Mouse (Mus musculus): Measurements from ENCODE around the gene Dmrt3. TPM values are rescaled to one million over a fixed set of nuclear protein-coding genes. Genes with fewer than 3 reads are reported as not detected.

The Dmrt3 gene
- polyA plus RNA-seq (2014; fragmentation: Nextera tagmentation; extraction: Ambion mirVana), result 1.9 and 2.2 TPM in 2 replicates

- peak; percentile 45 for DNase-seq (ENCODE audit: low spot score)
- peak within 1 kb of the TSS; percentile 28; the same call in 1 of the 2 replicates for H3K27ac ChIP-seq (replicated peaks; ENCODE audit: low read depth, low read length)
These were observed at the start of gene Dmrt3 for GRCm38 (mm10) chr19:25610015-25610410. Dmrt3 (plus strand) TSS chr19:25610301.

DNA sequence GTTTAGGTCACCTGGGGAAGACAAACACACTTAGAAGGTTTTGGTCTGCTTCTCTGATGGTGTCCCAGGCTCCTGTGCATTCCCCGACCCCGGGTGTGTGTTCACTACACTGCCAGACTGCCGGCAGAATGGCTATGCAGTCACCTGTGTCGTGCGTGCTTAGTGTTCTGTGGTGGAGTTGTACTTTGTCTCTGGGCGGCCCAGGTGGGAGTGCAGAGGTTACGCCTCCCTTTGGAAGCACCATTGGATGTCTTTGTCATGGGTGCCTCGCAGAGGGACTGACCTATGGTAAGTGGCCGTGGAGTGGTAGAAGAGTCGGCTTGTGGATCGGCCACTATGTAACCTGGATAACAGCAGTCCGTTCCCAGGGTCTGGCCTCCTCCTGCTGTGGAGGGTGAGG, 45.7 kb upstream of the Dmrt3 start:
- Histone ChIP-seq H3K36me3 (ENCODE audit: control insufficient read depth, insufficient read depth, low read length) (no peaks in the 10 kb centered on the region), H3K27me3 (replicated peaks; ENCODE audit: control insufficient read depth, insufficient read depth, low read length) (peaks cover 3% of the 10 kb centered on the region), H3K9me3 (ENCODE audit: control insufficient read depth, low read length) (0 out of 2 replicates have a peak, but pooled peaks cover 6% of the 10 kb centered on the region), H3K9ac (ENCODE audit: low read depth, low read length) (no peak overlapping the region), H3K4me2 (ENCODE audit: low read depth, low read length) (no peak overlapping the region), H3K27ac (replicated peaks; ENCODE audit: low read depth, low read length) (no peak overlapping the region), H3K4me3 (ENCODE audit: low read depth, low read length) (no peak overlapping the region), H3K4me1 (ENCODE audit: control insufficient read depth, insufficient read depth, low read length) (no peaks in the 10 kb centered on the region)
- ATAC-seq (ENCODE audit: low read depth), result no peak
- WGBS, result 75% methylated on average over 12 of the region's 12 CpGs
- no peak for DNase-seq (ENCODE audit: low spot score)

More at GRCm38 (mm10) chr19:25610015-25610410, at the start of gene Dmrt3:
- WGBS, result under 1% methylated on average over 21 of the region's 29 CpGs
- no peaks in the 10 kb centered on the region for H3K9me3 ChIP-seq (ENCODE audit: control insufficient read depth, low read length)
- H3K4me1 ChIP-seq (ENCODE audit: control insufficient read depth, insufficient read depth, low read length), result peaks cover 10% of the 10 kb centered on the region
- peaks cover 99% of the 10 kb centered on the region for H3K27me3 ChIP-seq (replicated peaks; ENCODE audit: control insufficient read depth, insufficient read depth, low read length)
- peak within 1 kb of the TSS; percentile 62 for H3K9ac ChIP-seq (ENCODE audit: low read depth, low read length)
- no peaks in the 10 kb centered on the region for H3K36me3 ChIP-seq (ENCODE audit: control insufficient read depth, insufficient read depth, low read length)
- peak within 1 kb of the TSS; percentile 41 for H3K4me3 ChIP-seq (ENCODE audit: low read depth, low read length)
- peak; percentile 77 for ATAC-seq (ENCODE audit: low read depth)
- H3K4me2 ChIP-seq (ENCODE audit: low read depth, low read length), result peak within 1 kb of the TSS; percentile 57

DNA sequence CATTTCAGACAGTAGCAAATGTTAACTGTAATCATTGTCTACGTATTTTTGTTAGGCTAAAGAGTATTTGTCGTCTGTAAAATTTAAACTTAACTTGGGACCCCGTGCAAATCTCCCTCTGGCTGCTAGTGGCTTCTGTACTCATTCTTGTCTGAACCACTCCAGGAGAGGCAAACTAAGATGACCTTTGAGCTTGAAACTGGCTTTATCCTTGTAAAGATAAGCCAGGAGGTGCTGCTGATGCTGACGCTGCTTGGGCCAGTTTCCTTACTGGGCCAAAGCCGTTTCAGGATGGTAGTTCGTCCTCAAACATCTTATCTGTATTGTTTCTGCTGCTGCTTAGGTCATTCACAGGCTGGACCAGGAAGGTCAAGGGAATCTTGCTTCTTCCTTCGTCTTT, 40.3 kb upstream of the Dmrt3 start:
- no peaks in the 10 kb centered on the region for H3K4me1 ChIP-seq (ENCODE audit: control insufficient read depth, insufficient read depth, low read length)
- no peak overlapping the region for H3K4me2 ChIP-seq (ENCODE audit: low read depth, low read length)
- no peak overlapping the region for H3K27ac ChIP-seq (replicated peaks; ENCODE audit: low read depth, low read length)
- H3K27me3 ChIP-seq (replicated peaks; ENCODE audit: control insufficient read depth, insufficient read depth, low read length), result peaks cover 26% of the 10 kb centered on the region
- ATAC-seq (ENCODE audit: low read depth), result no peak
- H3K36me3 ChIP-seq (ENCODE audit: control insufficient read depth, insufficient read depth, low read length), result no peaks in the 10 kb centered on the region
- H3K9ac ChIP-seq (ENCODE audit: low read depth, low read length), result no peak overlapping the region
- WGBS, result 88% methylated on average over 7 of the region's 7 CpGs
- DNase-seq (ENCODE audit: low spot score), result no peak
- H3K4me3 ChIP-seq (ENCODE audit: low read depth, low read length), result no peak overlapping the region
- H3K9me3 ChIP-seq (ENCODE audit: control insufficient read depth, low read length), result no peaks in the 10 kb centered on the region

DNA sequence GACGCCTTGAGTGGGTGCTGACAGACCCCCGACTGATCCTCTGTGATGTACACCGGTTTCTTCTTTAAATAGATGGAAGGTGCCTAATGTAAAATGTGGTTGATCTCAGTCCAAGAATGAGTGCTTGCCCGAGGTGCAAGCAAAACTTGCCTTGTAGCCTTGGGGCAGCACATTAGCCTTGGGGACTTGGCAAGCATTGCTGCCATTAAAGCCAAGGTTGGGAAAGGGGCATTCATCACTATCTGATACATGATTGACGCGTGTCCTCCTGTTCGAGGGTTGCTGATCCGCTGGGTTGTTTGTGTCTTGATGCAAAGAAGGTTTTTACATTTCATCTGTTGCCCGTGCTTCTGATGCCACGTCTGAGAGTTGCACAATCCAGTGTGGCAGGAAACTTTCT, 35.7 kb upstream of the Dmrt3 start:
- Histone ChIP-seq H3K4me2 (ENCODE audit: low read depth, low read length) (no peak overlapping the region), H3K36me3 (ENCODE audit: control insufficient read depth, insufficient read depth, low read length) (no peaks in the 10 kb centered on the region), H3K9ac (ENCODE audit: low read depth, low read length) (no peak overlapping the region), H3K27me3 (replicated peaks; ENCODE audit: control insufficient read depth, insufficient read depth, low read length) (peaks cover 38% of the 10 kb centered on the region), H3K4me1 (ENCODE audit: control insufficient read depth, insufficient read depth, low read length) (0 out of 2 replicates have a peak, but pooled peaks cover 6% of the 10 kb centered on the region), H3K27ac (replicated peaks; ENCODE audit: low read depth, low read length) (no peak overlapping the region), H3K9me3 (ENCODE audit: control insufficient read depth, low read length) (no peaks in the 10 kb centered on the region), H3K4me3 (ENCODE audit: low read depth, low read length) (no peak overlapping the region)
- DNase-seq (ENCODE audit: low spot score) (peak; percentile 42), ATAC-seq (ENCODE audit: low read depth) (0 out of 2 replicates have a peak, but pooled peaks have one; percentile 55)
- 34% methylated on average over 10 of the region's 10 CpGs for WGBS

DNA sequence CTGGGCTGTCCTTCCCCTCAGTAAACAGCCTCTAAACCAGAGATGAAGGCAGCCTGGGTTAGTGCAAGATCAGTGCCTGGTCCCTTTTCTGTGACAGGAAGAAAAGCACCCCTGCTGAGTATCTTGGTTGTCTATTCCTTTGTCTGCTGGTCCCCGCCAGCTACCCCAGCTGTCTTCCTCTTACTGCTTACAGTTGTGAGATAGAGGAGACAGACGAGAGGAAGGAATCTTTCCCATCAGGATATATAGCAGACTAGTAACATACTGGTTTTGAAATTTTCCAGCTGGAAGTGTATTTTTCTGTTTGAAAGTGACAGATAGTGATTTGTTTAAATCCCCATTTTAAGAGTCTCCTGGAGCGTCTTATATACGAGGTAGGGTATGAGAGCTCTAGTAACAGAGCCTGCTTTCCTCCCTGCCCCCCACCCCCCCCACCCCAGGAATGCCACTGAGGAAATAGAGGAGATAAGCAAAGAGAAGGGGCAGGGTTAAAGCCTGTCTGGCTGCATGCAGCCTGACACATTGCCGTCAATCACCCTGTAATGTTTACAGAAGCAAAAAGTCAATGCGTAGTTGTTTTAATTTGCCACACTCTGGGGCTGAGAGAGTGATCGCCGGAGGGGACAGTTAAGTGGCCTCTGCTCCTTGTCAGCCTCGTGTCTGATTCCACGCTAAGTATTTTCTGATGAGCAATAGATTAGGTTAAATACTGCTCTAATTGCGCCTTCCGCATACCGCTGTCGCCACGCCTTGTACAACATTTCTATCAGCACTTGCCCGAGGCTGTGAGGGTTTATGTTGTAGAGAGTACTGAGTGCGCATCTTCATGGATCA, 34.9 kb upstream of the Dmrt3 start:
- no peak for DNase-seq (ENCODE audit: low spot score)
- Histone ChIP-seq H3K9me3 (ENCODE audit: control insufficient read depth, low read length) (no peaks in the 10 kb centered on the region), H3K27ac (replicated peaks; ENCODE audit: low read depth, low read length) (no peak overlapping the region), H3K27me3 (replicated peaks; ENCODE audit: control insufficient read depth, insufficient read depth, low read length) (peaks cover 33% of the 10 kb centered on the region), H3K4me2 (ENCODE audit: low read depth, low read length) (peak overlapping the region; percentile 37), H3K9ac (ENCODE audit: low read depth, low read length) (no peak overlapping the region), H3K36me3 (ENCODE audit: control insufficient read depth, insufficient read depth, low read length) (no peaks in the 10 kb centered on the region), H3K4me3 (ENCODE audit: low read depth, low read length) (peak overlapping the region; percentile 10; the same call in 1 of the 2 replicates), H3K4me1 (ENCODE audit: control insufficient read depth, insufficient read depth, low read length) (0 out of 2 replicates have a peak, but pooled peaks cover 6% of the 10 kb centered on the region)
- ATAC-seq (ENCODE audit: low read depth), result no peak
- 4% methylated on average over 17 of the region's 17 CpGs for WGBS

GRCm38 (mm10) chr19:25578358-25578757, 31.7 kb upstream of the Dmrt3 start:
- Histone ChIP-seq H3K4me2 (ENCODE audit: low read depth, low read length) (no peak overlapping the region), H3K27ac (replicated peaks; ENCODE audit: low read depth, low read length) (no peak overlapping the region), H3K9ac (ENCODE audit: low read depth, low read length) (no peak overlapping the region), H3K4me1 (ENCODE audit: control insufficient read depth, insufficient read depth, low read length) (0 out of 2 replicates have a peak, but pooled peaks cover 6% of the 10 kb centered on the region), H3K9me3 (ENCODE audit: control insufficient read depth, low read length) (no peaks in the 10 kb centered on the region), H3K36me3 (ENCODE audit: control insufficient read depth, insufficient read depth, low read length) (no peaks in the 10 kb centered on the region), H3K4me3 (ENCODE audit: low read depth, low read length) (no peak overlapping the region), H3K27me3 (replicated peaks; ENCODE audit: control insufficient read depth, insufficient read depth, low read length) (peaks cover 26% of the 10 kb centered on the region)
- no peak for ATAC-seq (ENCODE audit: low read depth)
- WGBS, result 93% methylated on average over 2 of the region's 2 CpGs
- no peak for DNase-seq (ENCODE audit: low spot score)

- H3K4me2 ChIP-seq (ENCODE audit: low read depth, low read length), result no peak overlapping the region
These were observed 30.7 kb upstream of the Dmrt3 start for GRCm38 (mm10) chr19:25579440-25579839.

DNA sequence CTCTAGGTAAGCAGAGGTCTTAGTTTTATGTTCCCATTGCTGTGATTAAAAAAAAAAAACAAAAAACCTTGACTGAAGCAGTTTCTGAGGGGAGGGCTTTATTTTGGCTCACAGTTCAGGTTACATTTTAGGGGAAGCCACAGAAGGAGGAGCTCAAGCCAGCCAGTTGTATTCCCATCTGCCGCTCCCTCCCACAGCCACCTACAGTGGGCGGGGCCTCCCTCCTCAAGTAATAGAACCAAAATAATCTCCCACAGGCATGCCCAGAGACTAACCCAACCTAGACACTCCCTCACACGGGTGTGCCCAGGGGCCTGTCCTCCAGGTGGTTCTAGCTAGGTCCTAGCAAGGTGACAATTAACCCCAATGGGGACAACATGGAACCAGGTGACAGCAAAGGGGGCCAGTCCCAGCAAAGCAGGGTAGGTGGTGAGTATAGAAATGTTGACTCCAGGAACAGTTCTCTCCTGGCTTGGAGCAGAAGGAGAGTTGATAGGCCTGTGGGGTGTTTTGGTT, 12.3 kb upstream of the Dmrt3 start:
- WGBS, result 65% methylated on average over 3 of the region's 3 CpGs
- Histone ChIP-seq H3K4me1 (ENCODE audit: control insufficient read depth, insufficient read depth, low read length) (no peaks in the 10 kb centered on the region; the same call in 1 of the 2 replicates), H3K4me3 (ENCODE audit: low read depth, low read length) (no peak overlapping the region), H3K9me3 (ENCODE audit: control insufficient read depth, low read length) (no peaks in the 10 kb centered on the region), H3K9ac (ENCODE audit: low read depth, low read length) (no peak overlapping the region), H3K27ac (replicated peaks; ENCODE audit: low read depth, low read length) (no peak overlapping the region), H3K4me2 (ENCODE audit: low read depth, low read length) (no peak overlapping the region), H3K36me3 (ENCODE audit: control insufficient read depth, insufficient read depth, low read length) (no peaks in the 10 kb centered on the region), H3K27me3 (replicated peaks; ENCODE audit: control insufficient read depth, insufficient read depth, low read length) (peaks cover 69% of the 10 kb centered on the region)
- no peak for DNase-seq (ENCODE audit: low spot score)
- peak; percentile 77; the same call in 1 of the 2 replicates for ATAC-seq (ENCODE audit: low read depth)

More at GRCm38 (mm10) chr19:25579440-25579839, 30.7 kb upstream of the Dmrt3 start:
- no peak overlapping the region for H3K9ac ChIP-seq (ENCODE audit: low read depth, low read length)
- no peak overlapping the region for H3K27ac ChIP-seq (replicated peaks; ENCODE audit: low read depth, low read length)
- 90% methylated on average over 2 of the region's 2 CpGs for WGBS
- no peaks in the 10 kb centered on the region for H3K36me3 ChIP-seq (ENCODE audit: control insufficient read depth, insufficient read depth, low read length)
- 0 out of 2 replicates have a peak, but pooled peaks cover 6% of the 10 kb centered on the region for H3K4me1 ChIP-seq (ENCODE audit: control insufficient read depth, insufficient read depth, low read length)
- H3K4me3 ChIP-seq (ENCODE audit: low read depth, low read length), result no peak overlapping the region
- peaks cover 15% of the 10 kb centered on the region for H3K27me3 ChIP-seq (replicated peaks; ENCODE audit: control insufficient read depth, insufficient read depth, low read length)
- no peak for ATAC-seq (ENCODE audit: low read depth)
- no peaks in the 10 kb centered on the region for H3K9me3 ChIP-seq (ENCODE audit: control insufficient read depth, low read length)
- DNase-seq (ENCODE audit: low spot score), result no peak
